ENCODE assay signal across 28 mouse cellular contexts in the genomic region with DNA sequence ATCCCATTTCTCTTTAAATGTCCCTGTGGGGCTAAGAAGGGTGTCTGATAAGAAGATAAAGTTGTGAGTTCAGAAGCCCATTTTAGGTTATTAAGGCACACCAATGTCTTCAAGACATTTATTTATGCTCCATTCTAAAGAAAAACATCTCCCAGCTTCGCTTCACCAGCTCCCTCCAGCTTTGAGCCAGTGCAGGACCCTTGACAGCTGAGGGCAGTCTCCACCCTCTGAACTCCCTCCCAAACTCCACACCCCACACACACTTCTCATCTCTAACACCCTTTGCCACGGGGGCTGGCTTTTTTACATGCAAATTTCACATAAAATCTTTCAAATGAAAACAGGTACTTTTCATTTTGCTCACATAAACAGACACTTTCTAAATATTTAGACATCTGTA.
DNase-seq lines count a peak whose midpoint lies in the region; ATAC-seq and TF ChIP-seq lines count a peak whose summit lies in the region.
"Had no signal": no experiment of that assay in that cellular context is flagged by ENCODE, and none has a peak within 500 bp of the region (broad histone marks: within the 10 kb centered on the region; RNA-seq: fewer than 3 reads in every experiment).

No protein-coding gene starts in this region.

- no peak overlapping the region for H3K4me3 ChIP-seq in heart, embryonic 12.5 days
- H3K4me3 ChIP-seq in kidney, embryonic 14.5 days (ENCODE audit: low read length): no peak overlapping the region
- H3K4me3 ChIP-seq: embryonic facial prominence, embryonic 13.5 days; embryonic facial prominence, embryonic 15.5 days; erythroblast, embryonic 14.5 days; forebrain, embryonic 10.5 days; forebrain, embryonic 12.5 days had no signal

- no peak overlapping the region for H3K9ac ChIP-seq in heart, embryonic 12.5 days
- no peak overlapping the region for H3K9ac ChIP-seq in kidney, embryonic 14.5 days (ENCODE audit: low read depth, low read length)
- H3K9ac ChIP-seq: embryonic facial prominence, embryonic 13.5 days; embryonic facial prominence, embryonic 15.5 days; forebrain, embryonic 12.5 days had no signal

- no peaks in the 10 kb centered on the region for H3K4me1 ChIP-seq in heart, embryonic 12.5 days (replicated peaks)
- no peaks in the 10 kb centered on the region for H3K4me1 ChIP-seq in kidney, embryonic 14.5 days (ENCODE audit: control insufficient read depth, insufficient read depth, low read length)
- H3K4me1 ChIP-seq: embryonic facial prominence, embryonic 13.5 days; embryonic facial prominence, embryonic 15.5 days had no signal

- 23% methylated on average over 2 of the region's 2 CpGs for WGBS in heart, embryonic 12.5 days
- 11% methylated on average over 2 of the region's 2 CpGs for WGBS in kidney, embryonic 14.5 days

- no peaks in the 10 kb centered on the region for H3K27me3 ChIP-seq in heart, embryonic 12.5 days (replicated peaks)
- H3K27me3 ChIP-seq in kidney, embryonic 14.5 days (ENCODE audit: control insufficient read depth, insufficient read depth, low read length): no peaks in the 10 kb centered on the region
- H3K27me3 ChIP-seq: embryonic facial prominence, embryonic 15.5 days; forebrain, embryonic 12.5 days; Patski had no signal

- TF ChIP-seq POLR2A in brain, embryonic 14.5 days (IDR thresholded peaks at IDR 0.05; ENCODE audit: borderline replicate concordance, extremely low read depth, insufficient read depth, insufficient read length, poor library complexity, severe bottlenecking): no peak

- H3K9me3 ChIP-seq in heart, embryonic 12.5 days (replicated peaks): no peaks in the 10 kb centered on the region
- no peaks in the 10 kb centered on the region for H3K9me3 ChIP-seq in kidney, embryonic 14.5 days (ENCODE audit: control insufficient read depth, low read length)
- H3K9me3 ChIP-seq: embryonic facial prominence, embryonic 13.5 days; embryonic facial prominence, embryonic 15.5 days; forebrain, embryonic 10.5 days; forebrain, embryonic 12.5 days; G1E had no signal

- TF ChIP-seq CTCF in brain, embryonic 14.5 days (IDR thresholded peaks at IDR 0.05; ENCODE audit: borderline replicate concordance, extremely low read depth, insufficient read depth, insufficient read length): no peak

- H3K4me2 ChIP-seq in heart, embryonic 12.5 days: no peak overlapping the region
- no peak overlapping the region for H3K4me2 ChIP-seq in kidney, embryonic 14.5 days (replicated peaks; ENCODE audit: low read depth, low read length)
- H3K4me2 ChIP-seq: embryonic facial prominence, embryonic 13.5 days; embryonic facial prominence, embryonic 15.5 days; forebrain, embryonic 12.5 days had no signal

- H3K36me3 ChIP-seq in heart, embryonic 12.5 days: no peaks in the 10 kb centered on the region
- no peaks in the 10 kb centered on the region for H3K36me3 ChIP-seq in kidney, embryonic 14.5 days (ENCODE audit: control insufficient read depth, insufficient read depth, low read length)
- H3K36me3 ChIP-seq: embryonic facial prominence, embryonic 13.5 days; embryonic facial prominence, embryonic 15.5 days; forebrain, embryonic 10.5 days; forebrain, embryonic 12.5 days; G1E had no signal

- no peak for ATAC-seq in heart, embryonic 12.5 days (ENCODE audit: insufficient number of reproducible peaks, low FRiP score)
- peak; percentile 66; the same call in 1 of the 2 replicates for ATAC-seq in kidney, embryonic 14.5 days (ENCODE audit: low FRiP score, low TSS enrichment)
- ATAC-seq: activated CD4-positive, CD25-positive, alpha-beta regulatory T cell, adult 4 months; CD4-positive, CD25-positive, alpha-beta regulatory T cell, adult 4 months; forebrain, embryonic 14.5 days; forebrain, embryonic 16.5 days; Patski had no signal

- no peak overlapping the region for H3K27ac ChIP-seq in heart, embryonic 12.5 days (ENCODE audit: poor library complexity, severe bottlenecking)
- no peak overlapping the region for H3K27ac ChIP-seq in kidney, embryonic 14.5 days (ENCODE audit: low read depth, low read length)
- H3K27ac ChIP-seq: embryonic facial prominence, embryonic 13.5 days; embryonic facial prominence, embryonic 15.5 days; forebrain, embryonic 10.5 days; forebrain, embryonic 12.5 days had no signal

- peak; percentile 44 for DNase-seq in heart, adult 11 months
- DNase-seq in kidney, adult 9 months: no peak
- peak; percentile 12 for DNase-seq in brain, embryonic 14.5 days (ENCODE audit: low read depth)
- no peak for DNase-seq in urinary bladder, postnatal 25 days (ENCODE audit: low spot score)
- DNase-seq: adrenal gland, adult 8-10 months; adrenal gland, postnatal 14 days; adrenal gland, postnatal 36 days; B cell, adult 2 months; cerebellum, adult 11 months; cerebellum, adult 18-20 months; cerebellum, adult 8-10 months; cerebellum, adult 9-11 months; cerebellum, postnatal 14 days; cerebellum, postnatal 36 days; embryo, embryonic 11 days had no signal

Comparison
In these comparisons a context has a peak if more than half of its experiments do, and no peak if none do; other contexts are left out.
1. DNase-seq: peak in heart, adult 11 months (single experiment) and brain, embryonic 14.5 days (single experiment); none in kidney, adult 9 months (single experiment) and urinary bladder, postnatal 25 days (single experiment).